Mouse (Mus musculus): Measurements from ENCODE around the gene Gm9999.
"Not testable (repeated sequence)": the region's sequence is repeated elsewhere in the genome, so short reads cannot be mapped to it uniquely, and the experiment has no call there.

Gm9999 gene

DNA sequence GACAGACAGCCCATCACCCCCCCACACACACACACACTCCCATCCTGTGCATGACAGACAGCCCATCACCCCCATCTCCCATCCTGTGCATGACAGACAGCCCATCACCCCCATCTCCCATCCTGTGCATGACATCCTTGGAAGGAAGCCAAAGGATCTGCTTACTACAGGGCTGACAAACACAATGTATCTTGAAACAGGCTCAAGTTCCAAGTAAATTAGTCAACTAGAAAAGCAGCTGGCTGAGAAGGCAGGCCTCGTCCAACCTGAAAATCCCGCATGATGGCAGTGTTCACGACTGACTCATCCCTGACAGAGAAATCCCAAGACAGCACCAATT, 17.2 kb downstream of the Gm9999 start:
- DNase-seq: no peak

DNA sequence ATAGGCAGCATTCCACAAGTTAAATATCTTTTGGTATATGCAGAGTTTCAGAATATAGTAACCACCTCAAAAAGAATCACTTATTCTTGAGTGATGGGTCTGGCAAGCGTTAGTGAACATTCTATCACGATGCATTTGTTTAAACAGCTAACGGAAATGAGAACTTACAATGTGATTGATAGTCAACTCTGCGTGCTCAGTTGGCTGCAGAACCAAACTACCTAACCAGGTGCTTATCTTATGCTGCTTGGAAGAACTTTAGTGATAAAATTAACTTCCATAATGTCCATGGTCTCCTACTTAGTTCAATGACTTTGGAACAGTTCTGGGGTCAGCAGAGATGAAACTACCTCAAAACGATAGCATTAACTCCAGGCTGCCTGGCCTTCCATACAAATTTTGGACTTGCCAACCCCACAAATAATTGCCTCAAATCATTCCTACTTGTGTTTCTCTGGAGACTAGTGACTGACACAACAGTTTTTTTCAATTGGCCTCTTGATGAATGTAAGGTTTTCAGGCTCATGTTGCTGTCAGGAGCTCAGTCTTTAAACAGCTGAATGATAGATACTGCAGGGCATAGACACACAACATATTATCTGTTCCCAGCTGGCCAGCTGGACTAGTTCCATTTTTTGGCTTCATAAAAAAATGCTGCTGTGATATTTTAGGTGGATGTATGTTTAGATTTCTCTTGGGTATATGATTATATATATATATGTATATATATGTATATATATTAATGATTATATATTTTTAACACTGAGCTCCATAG, 17.9 kb downstream of the Gm9999 start:
- no peak for DNase-seq

DNA sequence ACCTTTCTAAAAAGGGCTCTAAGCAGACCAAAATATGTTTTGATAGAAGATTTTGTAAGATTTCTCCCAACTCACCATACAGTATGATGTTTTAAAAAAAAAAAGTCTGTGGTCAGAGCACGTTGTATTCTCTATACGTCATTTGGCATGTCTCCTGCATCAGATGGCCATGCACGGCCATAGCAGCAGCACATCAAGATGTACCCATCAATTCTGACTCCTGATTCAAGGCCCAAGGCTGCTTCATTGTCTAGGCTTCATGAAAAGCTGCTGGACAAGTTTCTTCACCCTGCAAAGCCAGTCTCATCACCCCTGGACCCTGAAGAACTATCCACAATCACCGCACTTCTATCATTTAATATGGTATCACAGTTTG, 18.5 kb downstream of the Gm9999 start:
- DNase-seq: no peak

DNA sequence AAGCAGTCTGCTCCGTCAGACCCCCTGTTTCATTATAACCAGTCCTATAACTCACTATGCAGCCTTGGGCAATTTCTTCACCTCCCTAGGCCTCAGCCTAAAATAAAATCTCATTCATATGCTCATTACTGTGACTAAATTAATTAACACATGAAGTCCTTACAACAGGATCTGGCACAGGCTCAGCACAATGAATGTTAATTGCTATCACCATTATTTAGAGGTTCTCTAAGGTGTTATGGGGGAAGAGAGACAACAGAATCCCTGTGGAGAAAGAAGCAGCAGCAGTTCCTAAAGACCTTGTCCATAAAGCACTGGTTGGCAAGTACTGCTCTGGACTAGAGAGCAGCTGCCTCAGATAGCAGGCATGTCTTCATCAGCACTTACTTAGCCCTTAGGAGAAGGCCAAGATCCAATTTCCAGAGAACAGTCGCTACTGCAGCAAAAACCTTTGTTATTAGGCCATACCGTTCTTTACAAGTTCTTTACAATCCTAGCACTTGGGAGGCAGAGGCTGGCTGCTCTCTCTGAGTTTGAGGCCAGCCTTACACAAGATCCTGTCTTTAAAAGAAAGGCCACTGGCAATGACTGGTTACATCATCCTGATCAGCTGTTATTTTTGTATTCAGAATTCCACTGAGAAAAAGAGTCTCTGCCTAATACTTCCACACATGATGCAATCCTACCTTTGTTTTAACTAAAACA, 20.2 kb downstream of the Gm9999 start:
- DNase-seq: no peak

DNA sequence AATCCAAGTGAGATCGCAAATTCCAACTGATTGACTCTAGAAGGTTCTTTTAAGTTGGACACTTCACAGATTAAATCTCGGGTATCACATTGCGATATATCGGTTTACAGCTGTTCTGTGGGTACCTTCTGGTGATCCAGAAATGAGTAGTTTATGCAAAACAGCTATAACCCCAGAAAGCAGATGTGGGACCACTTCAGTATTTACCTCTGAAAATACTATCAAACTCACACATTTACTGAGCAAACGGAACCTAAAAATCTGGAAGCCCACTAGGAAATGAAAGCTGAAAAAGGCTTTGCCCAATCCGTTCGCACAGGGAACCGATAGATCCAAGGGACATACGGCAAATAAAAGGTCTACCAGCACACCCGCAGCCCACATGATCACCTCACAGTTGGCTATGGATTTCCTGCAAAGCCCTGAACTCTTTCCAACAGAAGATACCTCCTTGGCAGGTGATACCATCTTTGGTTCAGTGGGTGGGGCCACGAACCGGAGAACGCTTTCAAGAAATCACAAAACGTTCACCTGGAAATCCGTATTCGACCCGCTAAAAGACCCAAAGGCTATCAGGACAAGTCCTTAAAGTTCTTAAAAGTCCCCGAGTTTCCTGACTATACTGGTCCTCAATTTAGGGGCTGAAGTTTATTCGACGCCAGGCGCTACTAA, 23.9 kb downstream of the Gm9999 start:
- DNase-seq: peak; percentile 17 to 25

DNA sequence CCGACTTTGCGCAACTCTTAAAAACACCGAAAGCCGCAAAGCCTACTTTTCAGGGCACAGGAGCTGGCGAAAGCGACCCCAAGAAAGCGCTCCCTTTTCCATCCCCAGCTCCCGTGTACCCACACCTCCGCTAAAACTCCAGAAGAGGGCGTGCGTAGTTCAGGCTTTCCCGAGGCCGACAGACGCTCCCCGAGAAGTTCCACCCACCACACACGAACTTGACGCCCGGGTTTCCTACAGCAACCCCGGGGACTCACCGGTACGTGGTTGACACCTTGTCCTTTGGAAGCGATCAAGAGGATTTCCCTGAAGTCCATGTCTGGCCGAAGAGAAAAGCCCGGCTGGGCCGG, 24.4 kb downstream of the Gm9999 start:
- DNase-seq: no peak

DNA sequence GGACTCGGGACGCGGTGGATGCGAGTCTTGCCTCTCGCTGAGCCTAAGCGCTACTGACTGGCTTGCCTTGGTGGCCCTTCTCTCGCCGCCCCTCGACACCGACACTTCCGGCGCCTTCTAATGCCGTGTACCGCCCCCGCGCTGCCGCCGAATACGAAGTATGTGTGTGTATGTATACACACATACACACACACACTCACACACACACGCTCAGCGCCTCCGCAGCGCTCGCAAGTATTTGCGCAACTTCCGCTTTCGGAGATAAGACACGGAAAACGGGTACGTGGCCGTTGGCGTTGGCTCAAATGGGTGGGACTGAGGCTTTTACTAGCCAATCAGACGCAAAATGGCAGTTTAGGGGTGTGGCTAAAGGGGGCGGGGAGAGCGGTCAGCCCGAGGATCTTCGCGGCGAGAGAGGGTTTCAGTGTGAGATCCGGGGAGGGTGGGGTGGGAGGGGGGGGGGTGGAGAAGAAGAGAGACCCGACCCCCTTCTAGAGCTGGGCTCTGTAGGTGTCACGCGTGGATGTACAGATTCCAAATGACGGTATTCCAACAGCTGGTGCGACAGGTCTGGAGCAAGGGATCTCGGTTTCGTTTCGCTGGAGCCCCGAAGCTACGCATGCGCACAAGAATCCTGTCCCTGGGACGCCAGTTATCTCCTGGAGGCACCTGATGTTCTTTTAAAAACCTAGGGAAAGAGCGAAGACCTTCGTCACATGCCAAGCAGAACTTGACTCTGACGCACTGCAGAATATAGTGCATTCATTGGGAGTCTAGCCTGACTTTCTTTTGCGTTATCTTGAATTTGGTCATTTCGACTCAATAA, 25.0 kb downstream of the Gm9999 start, which contains the start of gene Spty2d1:
Gene Spty2d1 (minus strand): TSS at position 244 of the 826 bp plus-strand sequence.
- DNase-seq: peak; percentile 99 to 100

DNA sequence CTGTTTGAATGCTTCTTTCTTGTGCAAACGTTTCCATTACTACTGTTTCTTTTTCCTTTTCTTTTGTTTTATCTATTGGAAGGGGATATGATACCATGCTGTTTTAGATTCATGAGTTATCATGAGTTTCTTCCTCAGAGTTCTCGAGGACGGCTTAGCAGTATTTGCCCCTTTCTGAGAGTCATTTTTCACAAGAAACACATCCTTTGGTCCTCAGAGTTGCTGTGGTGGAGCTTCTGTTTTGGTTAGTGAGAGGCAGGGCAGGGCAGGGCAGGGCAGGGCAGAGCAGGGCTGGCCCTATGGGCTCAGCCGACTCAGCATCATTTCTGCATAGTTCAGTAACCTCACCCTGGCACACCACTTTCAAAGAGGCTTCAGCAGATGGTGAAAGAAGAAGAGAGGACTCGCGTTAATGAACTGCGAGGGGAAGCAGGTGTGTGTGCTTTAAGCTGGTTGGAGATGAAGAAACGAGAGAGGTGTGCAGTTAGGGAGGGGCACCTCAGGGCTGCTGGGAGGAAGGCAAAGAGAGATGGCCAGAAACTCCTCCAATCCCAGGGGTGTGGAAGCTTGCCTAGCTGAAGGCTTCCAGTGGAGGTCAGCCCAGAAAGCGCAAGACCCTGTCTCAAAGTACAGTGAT, 29.9 kb downstream of the Gm9999 start:
- no peak for DNase-seq

DNA sequence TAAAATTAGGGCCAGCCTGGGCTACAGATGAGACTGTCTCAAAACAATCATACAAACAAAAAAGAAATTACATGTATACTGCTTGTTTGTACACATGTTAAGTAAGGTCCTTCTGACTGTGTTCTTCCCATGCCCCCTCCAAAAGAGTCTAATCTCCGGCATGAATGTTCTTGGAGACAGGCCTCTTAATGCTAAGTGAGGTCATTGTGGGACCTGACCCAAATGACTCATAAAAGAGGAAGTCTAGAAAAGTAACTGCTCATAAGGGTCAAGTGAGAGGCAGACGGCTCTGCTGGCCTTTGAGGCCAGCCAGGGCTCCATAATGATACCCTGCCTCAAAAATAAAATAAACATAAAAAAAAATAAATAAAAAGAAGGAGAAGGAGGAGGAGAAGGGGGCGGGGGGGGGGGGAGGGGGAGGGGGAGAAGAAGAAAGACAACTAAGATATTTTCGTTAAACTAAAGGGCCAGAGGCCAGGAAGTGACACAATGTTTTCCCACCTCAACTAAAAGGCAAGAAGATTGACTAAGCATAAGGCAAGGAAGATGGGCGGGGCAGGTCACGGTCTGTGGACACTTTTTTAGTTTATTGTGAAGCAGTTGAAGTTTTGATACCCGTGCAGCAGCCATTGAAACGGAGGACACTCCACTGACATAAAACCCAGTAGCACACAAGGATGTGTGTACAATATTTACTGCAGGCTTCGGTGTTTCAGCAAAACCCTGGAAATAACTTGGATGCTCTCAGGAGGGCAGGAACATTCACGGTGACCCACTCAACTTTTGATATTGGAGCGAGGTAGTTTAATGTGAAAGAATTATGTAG, 31.4 kb downstream of the Gm9999 start:
- DNase-seq: no peak

DNA sequence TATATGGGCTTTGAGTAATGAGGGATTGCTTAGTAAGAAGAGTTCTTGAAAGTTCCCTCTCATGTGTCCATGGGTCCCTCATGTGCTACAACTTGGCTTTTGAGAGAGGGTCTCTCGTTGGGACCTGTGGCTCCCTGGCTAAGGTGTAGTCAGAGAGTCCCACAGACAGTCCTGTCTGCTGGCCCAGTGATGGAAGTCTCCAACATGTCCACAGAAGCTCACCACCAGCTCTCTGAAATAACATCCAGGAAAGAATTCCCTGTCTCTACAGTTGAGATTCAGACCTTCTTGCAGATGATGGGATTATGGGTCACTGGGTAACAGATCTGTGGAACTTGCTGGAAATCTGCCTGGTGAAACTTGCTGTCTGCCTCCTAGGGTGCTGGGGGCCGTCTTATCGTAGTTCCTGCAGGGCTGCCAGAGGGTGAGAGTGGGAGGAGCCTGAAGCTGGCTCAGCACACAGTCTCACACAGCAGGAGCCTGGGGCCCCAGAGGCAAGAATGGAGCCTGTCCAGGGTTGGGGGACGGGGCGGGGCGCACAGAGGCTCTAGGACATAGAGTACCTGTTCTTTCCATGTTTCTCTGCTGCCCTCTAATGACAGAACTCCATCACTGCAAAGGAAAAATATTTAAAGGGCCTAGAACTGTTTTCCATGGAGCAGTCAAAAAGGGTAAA, 32.1 kb downstream of the Gm9999 start:
- DNase-seq: peak; percentile 73 to 76

DNA sequence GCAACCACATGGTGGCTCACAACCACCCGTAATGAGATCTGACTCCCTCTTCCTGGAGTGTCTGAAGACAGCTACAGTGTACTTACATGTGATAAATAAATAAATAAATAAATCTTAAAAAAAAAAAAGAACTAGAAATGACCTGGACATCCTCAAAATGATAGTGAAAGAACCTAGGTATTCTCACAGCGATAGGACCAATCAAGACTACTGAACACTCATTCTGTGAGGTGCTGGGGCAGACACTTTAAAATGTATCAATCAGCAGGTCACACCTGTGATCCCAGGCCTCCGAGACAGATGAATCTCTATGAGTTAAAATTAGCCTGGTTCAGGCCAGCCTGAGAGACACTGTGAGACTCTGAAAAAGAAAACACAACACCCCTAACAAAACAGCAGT, 33.2 kb downstream of the Gm9999 start:
- no peak for DNase-seq

DNA sequence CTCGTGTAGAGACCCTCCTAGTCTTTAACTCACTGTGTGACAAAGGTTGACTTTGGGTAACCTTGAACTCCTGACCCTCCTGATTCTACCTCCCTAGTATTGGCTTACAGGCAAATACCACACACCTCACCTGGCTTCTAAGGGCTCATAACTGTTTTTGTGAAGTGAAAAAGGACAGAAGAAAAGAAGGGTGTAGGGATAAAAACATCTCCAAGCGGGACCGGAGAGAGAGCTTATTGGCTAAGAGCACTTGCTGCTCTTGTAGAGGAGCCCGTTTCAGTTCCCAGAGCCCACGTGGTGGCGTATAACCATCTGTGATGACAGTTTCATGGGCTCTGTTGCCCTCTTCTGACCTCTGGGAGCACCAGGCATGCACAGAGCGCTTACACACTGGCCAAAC, 33.8 kb downstream of the Gm9999 start:
- DNase-seq: no peak

DNA sequence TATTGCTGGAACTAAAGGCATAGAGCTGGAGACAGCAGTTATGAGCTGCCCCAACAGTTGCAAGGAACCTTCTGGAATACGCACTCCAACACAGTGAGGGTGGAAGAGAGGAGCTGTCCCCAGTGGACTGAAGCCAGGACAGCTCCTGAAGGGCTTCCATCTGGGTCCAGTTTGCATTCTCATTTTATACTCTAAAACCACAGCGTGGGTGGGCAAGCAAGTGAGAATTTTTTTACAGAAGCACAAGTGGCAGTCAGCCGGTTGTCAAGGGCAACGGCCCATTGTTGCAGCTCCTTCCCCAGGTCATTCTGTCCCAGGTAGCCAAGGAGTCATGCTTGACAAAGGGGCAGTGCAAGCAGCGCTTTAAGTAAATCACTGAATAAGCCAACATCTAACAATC, 36.3 kb downstream of the Gm9999 start:
- DNase-seq: peak in 1 of 2 experiments; percentile 14

DNA sequence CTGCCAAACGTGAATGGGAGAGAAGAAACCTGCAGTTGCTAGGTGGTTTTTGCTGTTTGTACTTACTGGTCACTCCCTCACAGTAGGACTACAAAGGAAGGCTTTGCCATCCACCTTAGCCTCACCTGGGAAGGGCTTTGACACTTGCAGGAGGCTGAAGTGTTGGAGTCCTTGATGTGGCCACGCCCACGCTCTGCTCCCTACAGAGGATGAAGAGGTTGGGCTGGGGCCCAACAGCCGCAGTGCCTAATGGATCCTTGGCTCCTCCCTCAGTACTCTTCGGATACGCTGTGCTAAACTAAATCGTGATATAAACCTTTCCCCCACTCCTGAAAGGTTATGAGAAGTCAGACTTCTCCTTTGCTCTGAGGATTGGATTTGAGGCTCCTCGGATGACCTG, 37.6 kb downstream of the Gm9999 start:
- no peak for DNase-seq

DNA sequence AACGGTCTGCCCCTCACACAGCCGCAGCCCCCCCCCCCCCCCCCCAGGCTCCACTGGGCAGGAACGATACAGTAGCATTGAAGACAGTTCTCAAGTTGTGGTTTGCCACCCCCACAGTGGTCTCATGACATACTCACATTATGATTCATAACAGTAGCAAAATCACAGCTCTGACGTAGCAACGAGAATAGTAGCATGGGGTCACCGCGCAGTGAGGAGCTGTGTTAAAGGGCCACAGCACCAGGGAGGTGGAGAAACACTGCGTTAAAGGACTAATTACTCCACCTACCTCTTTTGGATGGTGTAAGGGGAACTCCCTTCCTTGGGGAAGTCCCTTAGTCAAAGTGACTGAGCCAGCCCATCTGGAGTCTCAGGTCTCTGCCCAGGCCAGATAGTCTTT, 39.1 kb downstream of the Gm9999 start:
- no peak for DNase-seq

DNA sequence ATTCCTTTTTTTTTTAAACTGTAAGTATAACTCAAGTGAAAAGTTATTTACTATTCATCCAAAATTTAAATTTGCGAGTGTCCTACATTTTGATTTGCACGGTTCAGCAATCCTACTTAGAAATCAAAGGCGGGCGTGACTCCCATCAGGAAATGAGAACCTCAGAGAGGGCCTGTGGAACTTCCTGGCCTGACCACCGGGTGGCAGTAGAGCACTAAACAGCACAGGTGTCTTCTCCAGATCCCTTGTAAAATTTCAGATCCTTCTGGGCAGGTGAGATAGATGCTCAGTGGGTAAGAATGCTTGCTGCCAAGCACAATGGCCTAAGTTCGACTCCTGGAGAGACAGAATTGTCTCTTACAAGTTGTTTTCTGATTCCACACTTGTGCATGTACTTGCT, 40.1 kb downstream of the Gm9999 start:
- peak; percentile 84 to 86 for DNase-seq

DNA sequence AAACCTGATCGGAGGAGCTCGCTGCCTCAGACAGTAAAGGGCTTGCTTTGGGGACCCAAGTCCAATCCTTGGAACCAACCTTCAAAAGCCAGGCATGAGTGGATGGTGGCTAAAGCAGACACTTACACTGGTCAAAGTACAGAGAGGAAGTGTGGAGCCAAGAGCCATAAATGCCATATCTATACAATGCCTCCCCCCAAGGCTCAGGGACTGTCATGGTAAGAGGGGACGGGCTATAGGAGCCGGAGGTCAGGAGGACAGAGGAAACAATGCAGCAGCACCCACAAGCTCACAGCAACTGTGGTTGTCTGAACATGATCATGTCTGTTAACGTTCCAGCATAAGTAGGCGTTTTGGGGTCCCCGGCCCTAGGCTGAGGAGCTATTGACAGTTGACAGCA, 41.1 kb downstream of the Gm9999 start:
- no peak for DNase-seq

DNA sequence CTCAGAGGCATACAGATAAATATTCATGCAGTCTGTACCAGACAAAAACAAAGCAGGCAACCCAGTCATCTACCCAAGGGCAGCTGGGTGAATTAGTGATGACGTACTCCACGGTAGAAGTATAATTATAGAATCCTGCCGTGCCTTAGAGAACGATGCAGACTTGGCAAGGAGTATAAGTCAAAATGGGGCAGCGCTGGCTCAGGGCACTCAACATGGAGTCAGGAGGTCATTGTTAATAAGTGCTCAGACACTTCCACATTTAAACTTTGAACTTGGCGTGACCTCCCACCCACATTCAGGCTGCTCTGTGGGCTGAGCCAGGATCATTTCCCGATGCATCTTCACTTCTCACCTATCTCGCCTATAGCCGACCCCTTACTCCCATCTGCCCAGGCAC, 42.0 kb downstream of the Gm9999 start:
- no peak for DNase-seq

DNA sequence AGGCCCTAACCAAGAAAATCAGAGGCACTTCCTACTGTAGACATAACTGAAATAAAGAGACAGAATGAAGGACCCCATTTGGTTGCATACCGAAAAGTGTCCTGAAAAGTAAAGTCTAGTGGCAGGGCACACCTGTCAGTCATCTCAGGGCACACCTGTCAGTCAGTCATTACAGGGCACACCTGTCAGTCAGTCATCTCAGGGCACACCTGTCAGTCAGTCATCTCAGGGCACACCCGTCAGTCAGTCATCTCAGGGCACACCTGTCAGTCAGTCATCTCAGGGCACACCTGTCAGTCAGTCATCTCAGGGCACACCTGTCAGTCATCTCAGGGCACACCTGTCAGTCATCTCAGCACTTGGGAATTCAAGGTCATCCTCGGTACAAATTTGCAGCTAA, 43.5 kb downstream of the Gm9999 start:
- DNase-seq: not testable (repeated sequence)

DNA sequence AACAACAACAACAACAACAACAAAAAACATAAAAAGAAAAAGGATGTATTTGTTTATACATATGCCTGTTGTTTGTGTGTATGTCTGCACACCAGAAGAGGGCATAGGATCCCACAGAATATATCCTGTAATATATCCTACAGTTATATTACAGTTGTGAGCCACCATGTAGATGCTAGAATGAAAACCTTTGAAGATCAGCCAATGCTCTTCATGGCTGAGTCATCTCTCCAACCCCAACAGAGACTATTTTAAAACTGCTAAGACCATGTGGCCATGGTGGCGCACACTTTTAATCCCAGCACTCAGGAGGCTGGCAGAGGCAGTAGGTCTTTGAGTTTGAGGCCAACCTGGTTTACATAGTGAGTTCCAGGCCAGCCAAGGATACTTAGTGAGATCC, 44.1 kb downstream of the Gm9999 start:
- DNase-seq: no peak

DNA sequence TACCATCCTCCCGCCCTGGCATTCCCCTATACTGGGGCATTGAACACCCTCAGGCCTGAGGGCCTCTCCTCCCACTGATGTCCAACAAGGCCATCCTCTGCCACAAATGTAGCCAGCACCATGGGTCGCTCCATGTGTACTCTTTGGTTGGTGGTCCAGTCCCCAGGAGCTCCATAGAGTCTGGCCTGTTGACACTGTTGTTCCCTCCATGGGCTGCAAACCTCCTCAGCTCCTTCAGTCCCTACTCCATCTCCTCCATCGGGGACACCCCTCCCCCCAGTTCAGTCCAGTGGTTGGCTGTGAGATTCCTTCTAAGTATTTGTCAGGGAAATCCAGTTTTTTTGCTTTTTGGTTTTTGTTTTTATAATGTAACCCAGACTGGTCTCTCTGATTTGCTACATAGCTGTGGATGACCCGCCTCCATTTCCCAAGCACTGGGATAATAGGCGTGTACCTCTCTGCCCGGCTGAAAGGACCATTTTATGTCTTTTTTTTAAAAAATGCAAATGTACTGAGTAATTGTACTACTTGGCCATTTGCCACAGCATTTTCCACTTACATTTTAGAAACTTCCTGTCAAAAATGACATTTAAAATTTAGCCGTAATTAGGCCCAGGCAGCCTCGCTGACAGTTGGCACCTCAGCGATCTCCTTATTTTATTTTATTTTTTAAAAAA, 47.3 kb downstream of the Gm9999 start:
- no peak for DNase-seq
